Mouse (Mus musculus) lung, postnatal 0 days (tissue): ENCODE results near the gene Plcb2.
A peak's percentile ranks its signal among the peaks of the same experiment; 100 is the strongest.

Source experiments
- CTCF ChIP-seq: IDR thresholded peaks from 2 replicates; pipeline ENCODE4 v1.5.1; 2016; ENCODE audit warnings: antibody characterized with exemption, mild to moderate bottlenecking
- EP300 ChIP-seq: IDR thresholded peaks from 2 replicates; pipeline ENCODE4 v1.6.1; 2016; ENCODE audit warnings: antibody characterized with exemption, mild to moderate bottlenecking, control low read depth

GRCm38 (mm10) chr2:118702883-118703761 is 25.1 kb downstream of the Plcb2 start:
- peak; percentile 53 for TF ChIP-seq CTCF
- no peak for TF ChIP-seq EP300
